Mouse (Mus musculus): ENCODE measurements around the gene Sptb. TPM values are rescaled to one million over a fixed set of nuclear protein-coding genes. Genes with fewer than 3 reads are reported as not detected.
A peak's percentile ranks its signal among the peaks of the same experiment; 100 is the strongest.

The Sptb gene
- polyA plus RNA-seq, 1 experiment from 2014 or later: 13.4 TPM

DNA sequence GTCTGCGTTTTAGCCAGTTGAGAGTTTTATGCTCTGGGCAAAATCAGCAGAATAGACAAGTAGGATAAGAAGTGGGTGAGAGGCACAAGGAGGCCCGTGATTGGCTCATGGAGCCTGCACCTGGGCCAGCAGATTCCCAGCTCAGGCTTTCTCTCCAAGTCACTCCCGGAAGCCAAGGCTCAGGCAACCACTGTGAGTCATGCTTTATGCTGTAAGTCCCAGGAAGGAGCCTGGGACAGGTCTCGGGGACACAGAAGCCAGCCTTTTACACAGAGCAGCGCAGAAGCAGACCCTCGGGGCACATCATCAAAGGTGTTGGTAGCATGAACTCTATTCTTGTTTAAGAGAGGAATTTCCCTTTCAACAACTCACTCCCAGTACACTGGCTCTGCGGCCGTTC lies 69.7 kb downstream of the Sptb start:
- no peak for ATAC-seq (ENCODE audit: insufficient number of reproducible peaks, low FRiP score)
- no peak overlapping the region for H3K4me3 ChIP-seq
- 31% methylated on average over 8 of the region's 8 CpGs for WGBS
- peaks cover 23% of the 10 kb centered on the region for H3K4me1 ChIP-seq (replicated peaks)
- no peak overlapping the region for H3K9ac ChIP-seq
- H3K27ac ChIP-seq (ENCODE audit: poor library complexity, severe bottlenecking): no peak overlapping the region
- H3K4me2 ChIP-seq: 0 out of 2 replicates have a peak overlapping the region, but pooled peaks have one; percentile 1
- no peaks in the 10 kb centered on the region for H3K36me3 ChIP-seq
- 0 out of 2 replicates have a peak, but pooled peaks cover 4% of the 10 kb centered on the region for H3K27me3 ChIP-seq (replicated peaks)
- H3K9me3 ChIP-seq (replicated peaks): no peaks in the 10 kb centered on the region

DNA sequence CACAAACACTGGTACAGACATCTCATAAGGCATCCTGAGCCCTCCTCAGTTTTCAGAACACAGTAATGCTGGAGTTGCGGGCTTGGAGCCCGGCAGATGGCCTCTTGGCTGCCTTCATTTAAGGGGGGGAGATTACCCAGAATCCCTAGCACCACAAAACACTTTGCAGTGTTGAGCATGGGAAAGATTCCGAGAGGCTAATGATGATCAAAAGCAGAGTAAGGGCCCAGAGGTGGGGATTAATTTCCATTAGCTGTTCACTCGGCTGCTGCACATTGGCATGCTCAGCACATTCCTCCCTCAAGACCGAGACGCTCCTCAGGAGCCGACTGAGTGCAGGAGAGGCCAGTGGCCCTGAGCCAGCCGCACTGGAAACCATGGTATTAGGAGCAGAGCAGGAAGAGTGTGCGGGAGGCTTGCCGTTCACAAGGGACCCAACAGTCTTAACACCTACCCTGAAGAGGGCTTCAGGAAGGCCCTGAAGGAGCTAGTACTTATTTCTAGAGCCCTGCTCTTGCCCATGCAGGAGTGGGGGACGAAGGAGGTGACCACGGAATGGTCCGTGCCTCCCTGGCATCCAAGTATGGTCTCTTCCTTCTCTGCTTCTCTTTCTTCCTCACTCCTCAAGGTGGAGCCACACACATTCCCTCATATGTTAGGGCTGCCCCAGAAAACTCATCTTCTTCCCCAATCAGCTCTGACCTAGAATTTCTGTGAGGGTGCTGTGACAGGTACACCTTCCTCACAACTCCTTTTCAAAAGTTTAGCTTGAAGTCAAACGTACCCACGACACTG lies 75.3 kb downstream of the Sptb start:
- no peak for ATAC-seq (ENCODE audit: insufficient number of reproducible peaks, low FRiP score)

GRCm38 (mm10) chr12:76623374-76623773 lies 87.0 kb downstream of the Sptb start:
- 66% methylated on average over 6 of the region's 6 CpGs for WGBS
- Histone ChIP-seq H3K4me1 (replicated peaks) (peaks cover 13% of the 10 kb centered on the region), H3K27me3 (replicated peaks) (0 out of 2 replicates have a peak, but pooled peaks cover 5% of the 10 kb centered on the region), H3K9me3 (replicated peaks) (no peaks in the 10 kb centered on the region), H3K4me2 (no peak overlapping the region), H3K4me3 (no peak overlapping the region), H3K36me3 (peaks cover 19% of the 10 kb centered on the region), H3K27ac (ENCODE audit: poor library complexity, severe bottlenecking) (no peak overlapping the region), H3K9ac (no peak overlapping the region)
- ATAC-seq (ENCODE audit: insufficient number of reproducible peaks, low FRiP score): no peak

More for the DNA sequence above, 75.3 kb downstream of the Sptb start:
- H3K27ac ChIP-seq (ENCODE audit: poor library complexity, severe bottlenecking): no peak overlapping the region
- H3K9ac ChIP-seq: no peak overlapping the region
- H3K4me2 ChIP-seq: peak overlapping the region; percentile 15
- 0 out of 2 replicates have a peak, but pooled peaks cover 4% of the 10 kb centered on the region for H3K27me3 ChIP-seq (replicated peaks)
- no peaks in the 10 kb centered on the region for H3K36me3 ChIP-seq
- WGBS: 54% methylated on average over 15 of the region's 15 CpGs
- peaks cover 14% of the 10 kb centered on the region for H3K4me1 ChIP-seq (replicated peaks)
- no peaks in the 10 kb centered on the region for H3K9me3 ChIP-seq (replicated peaks)
- H3K4me3 ChIP-seq: no peak overlapping the region

GRCm38 (mm10) chr12:76619847-76620246 lies 90.5 kb downstream of the Sptb start:
- ATAC-seq (ENCODE audit: insufficient number of reproducible peaks, low FRiP score): no peak
- WGBS: 67% methylated on average over 5 of the region's 5 CpGs
- H3K36me3 ChIP-seq: peaks cover 12% of the 10 kb centered on the region; the same call in 1 of the 2 replicates

GRCm38 (mm10) chr12:76618175-76618574 lies 92.2 kb downstream of the Sptb start:
- H3K36me3 ChIP-seq: peaks cover 12% of the 10 kb centered on the region; the same call in 1 of the 2 replicates
- H3K4me2 ChIP-seq: no peak overlapping the region
- 85% methylated on average over 4 of the region's 4 CpGs for WGBS
- H3K9me3 ChIP-seq (replicated peaks): no peaks in the 10 kb centered on the region
- no peak for ATAC-seq (ENCODE audit: insufficient number of reproducible peaks, low FRiP score)
- no peak overlapping the region for H3K9ac ChIP-seq
- 0 out of 2 replicates have a peak, but pooled peaks cover 5% of the 10 kb centered on the region for H3K27me3 ChIP-seq (replicated peaks)
- peaks cover 21% of the 10 kb centered on the region for H3K4me1 ChIP-seq (replicated peaks)
- no peak overlapping the region for H3K27ac ChIP-seq (ENCODE audit: poor library complexity, severe bottlenecking)
- no peak overlapping the region for H3K4me3 ChIP-seq

More at GRCm38 (mm10) chr12:76619847-76620246, 90.5 kb downstream of the Sptb start:
- Histone ChIP-seq H3K27me3 (replicated peaks) (0 out of 2 replicates have a peak, but pooled peaks cover 5% of the 10 kb centered on the region), H3K4me1 (replicated peaks) (peaks cover 27% of the 10 kb centered on the region), H3K4me3 (no peak overlapping the region), H3K9me3 (replicated peaks) (no peaks in the 10 kb centered on the region), H3K9ac (no peak overlapping the region), H3K4me2 (no peak overlapping the region), H3K27ac (ENCODE audit: poor library complexity, severe bottlenecking) (no peak overlapping the region)

DNA sequence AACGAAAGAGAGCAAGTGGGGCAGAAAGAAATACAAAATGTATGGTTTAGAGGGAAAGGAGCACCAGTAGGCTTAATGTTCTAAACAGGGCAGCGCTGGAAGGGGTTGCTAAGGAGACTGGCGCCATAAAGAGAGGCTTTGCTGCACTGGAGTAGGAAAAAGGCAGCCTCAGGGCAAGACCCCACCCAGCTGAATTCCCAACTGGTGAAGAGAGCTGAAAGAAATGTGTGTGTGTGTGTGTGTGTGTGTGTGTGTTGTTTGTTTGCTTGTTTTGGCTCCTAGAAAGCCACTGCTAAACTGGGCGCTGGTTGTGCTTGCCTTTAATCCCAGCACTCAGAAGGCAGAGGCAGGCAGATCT lies 94.8 kb downstream of the Sptb start:
- no peak overlapping the region for H3K4me3 ChIP-seq
- WGBS: 83% methylated on average over 4 of the region's 4 CpGs
- no peaks in the 10 kb centered on the region for H3K9me3 ChIP-seq (replicated peaks)
- H3K4me1 ChIP-seq (replicated peaks): peaks cover 15% of the 10 kb centered on the region
- H3K27ac ChIP-seq (ENCODE audit: poor library complexity, severe bottlenecking): peak overlapping the region; percentile 41; the same call in 1 of the 2 replicates
- peaks cover 4% of the 10 kb centered on the region for H3K36me3 ChIP-seq
- H3K4me2 ChIP-seq: no peak overlapping the region
- no peak overlapping the region for H3K9ac ChIP-seq
- 0 out of 2 replicates have a peak, but pooled peaks cover 2% of the 10 kb centered on the region for H3K27me3 ChIP-seq (replicated peaks)
- ATAC-seq (ENCODE audit: insufficient number of reproducible peaks, low FRiP score): no peak

- H3K9ac ChIP-seq: no peak overlapping the region
- peaks cover 4% of the 10 kb centered on the region for H3K36me3 ChIP-seq
- H3K4me1 ChIP-seq (replicated peaks): peaks cover 15% of the 10 kb centered on the region
- no peak for ATAC-seq (ENCODE audit: insufficient number of reproducible peaks, low FRiP score)
- WGBS: 64% methylated on average over 12 of the region's 12 CpGs
- H3K4me3 ChIP-seq: no peak overlapping the region
- H3K9me3 ChIP-seq (replicated peaks): no peaks in the 10 kb centered on the region
- no peak overlapping the region for H3K4me2 ChIP-seq
- no peak overlapping the region for H3K27ac ChIP-seq (ENCODE audit: poor library complexity, severe bottlenecking)
- H3K27me3 ChIP-seq (replicated peaks): no peaks in the 10 kb centered on the region
These were observed 95.3 kb downstream of the Sptb start for GRCm38 (mm10) chr12:76614868-76615579.

- Histone ChIP-seq H3K4me2 (no peak overlapping the region), H3K36me3 (peaks cover 17% of the 10 kb centered on the region), H3K9ac (no peak overlapping the region), H3K27me3 (replicated peaks) (0 out of 2 replicates have a peak, but pooled peaks cover 10% of the 10 kb centered on the region), H3K4me3 (no peak overlapping the region), H3K4me1 (replicated peaks) (peaks cover 11% of the 10 kb centered on the region), H3K27ac (ENCODE audit: poor library complexity, severe bottlenecking) (no peak overlapping the region), H3K9me3 (replicated peaks) (no peaks in the 10 kb centered on the region)
- 83% methylated on average over 12 of the region's 12 CpGs for WGBS
- no peak for ATAC-seq (ENCODE audit: insufficient number of reproducible peaks, low FRiP score)
These were observed 97.7 kb downstream of the Sptb start for GRCm38 (mm10) chr12:76612621-76613020.

DNA sequence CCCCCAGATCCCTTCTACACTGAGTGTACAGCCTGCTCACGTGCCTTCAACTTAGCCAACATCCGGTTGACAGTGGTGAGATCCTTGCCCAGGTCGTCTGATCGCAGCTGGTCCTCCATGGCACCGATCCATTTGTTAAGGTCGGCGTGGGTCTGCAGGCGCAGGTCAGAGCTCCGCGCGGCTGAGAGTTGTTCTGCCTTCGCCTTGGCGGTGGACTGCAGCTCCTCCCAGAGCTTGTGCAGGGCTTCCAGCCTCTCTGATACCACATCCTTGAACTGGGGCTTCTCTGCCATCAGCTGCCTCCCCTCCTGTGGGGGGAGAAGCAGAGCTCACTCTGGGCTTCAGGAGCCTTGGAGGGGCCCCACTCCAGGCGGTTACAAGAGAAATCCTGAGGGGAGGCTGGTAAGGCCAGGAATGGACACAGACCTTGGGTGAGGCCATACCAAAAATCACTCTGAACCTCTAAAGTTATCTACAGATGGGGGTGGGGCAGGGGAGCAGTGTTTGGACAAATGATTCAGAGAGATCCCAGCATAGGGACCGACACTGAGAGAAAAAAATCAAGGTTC lies 101.3 kb downstream of the Sptb start:
- H3K27me3 ChIP-seq (replicated peaks): 0 out of 2 replicates have a peak, but pooled peaks cover 10% of the 10 kb centered on the region
- H3K4me2 ChIP-seq: no peak overlapping the region
- H3K9me3 ChIP-seq (replicated peaks): no peaks in the 10 kb centered on the region
- 67% methylated on average over 15 of the region's 15 CpGs for WGBS
- ATAC-seq (ENCODE audit: insufficient number of reproducible peaks, low FRiP score): no peak
- H3K36me3 ChIP-seq: peaks cover 16% of the 10 kb centered on the region
- H3K4me1 ChIP-seq (replicated peaks): 0 out of 2 replicates have a peak, but pooled peaks cover 5% of the 10 kb centered on the region
- H3K9ac ChIP-seq: 0 out of 2 replicates have a peak overlapping the region, but pooled peaks have one; percentile 5
- H3K4me3 ChIP-seq: no peak overlapping the region
- H3K27ac ChIP-seq (ENCODE audit: poor library complexity, severe bottlenecking): no peak overlapping the region

DNA sequence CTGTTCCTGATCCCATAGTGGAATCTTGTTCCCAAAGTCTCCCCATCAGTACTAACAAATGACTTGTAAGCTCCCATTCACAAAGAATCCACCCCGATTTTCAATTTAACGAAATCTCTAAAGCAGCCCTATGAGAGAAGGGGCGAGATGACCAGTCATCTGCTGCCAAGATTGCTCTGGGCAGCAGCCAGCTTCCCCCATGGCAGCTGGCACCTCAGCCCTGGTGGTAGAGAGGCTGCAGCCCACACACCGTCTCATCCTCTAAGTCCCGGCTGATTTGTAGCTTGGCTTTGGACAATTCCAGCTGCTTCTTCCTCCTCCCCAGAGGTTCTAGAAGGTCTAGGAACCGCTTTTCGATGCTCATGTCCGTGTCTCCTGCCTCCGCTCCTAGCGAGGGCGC lies 102.1 kb downstream of the Sptb start:
- Histone ChIP-seq H3K27ac (ENCODE audit: poor library complexity, severe bottlenecking) (no peak overlapping the region), H3K4me2 (no peak overlapping the region), H3K9ac (no peak overlapping the region), H3K4me3 (no peak overlapping the region), H3K27me3 (replicated peaks) (0 out of 2 replicates have a peak, but pooled peaks cover 10% of the 10 kb centered on the region), H3K4me1 (replicated peaks) (0 out of 2 replicates have a peak, but pooled peaks cover 5% of the 10 kb centered on the region), H3K9me3 (replicated peaks) (no peaks in the 10 kb centered on the region), H3K36me3 (peaks cover 16% of the 10 kb centered on the region)
- ATAC-seq (ENCODE audit: insufficient number of reproducible peaks, low FRiP score): no peak
- WGBS: 84% methylated on average over 11 of the region's 11 CpGs

GRCm38 (mm10) chr12:76605837-76606236 lies 104.5 kb downstream of the Sptb start:
- H3K4me1 ChIP-seq (replicated peaks): 0 out of 2 replicates have a peak, but pooled peaks cover 5% of the 10 kb centered on the region
- no peak overlapping the region for H3K4me2 ChIP-seq
- no peaks in the 10 kb centered on the region for H3K9me3 ChIP-seq (replicated peaks)
- 0 out of 2 replicates have a peak, but pooled peaks cover 10% of the 10 kb centered on the region for H3K27me3 ChIP-seq (replicated peaks)
- peaks cover 16% of the 10 kb centered on the region for H3K36me3 ChIP-seq
- no peak overlapping the region for H3K4me3 ChIP-seq
- 71% methylated on average over 3 of the region's 3 CpGs for WGBS
- H3K27ac ChIP-seq (ENCODE audit: poor library complexity, severe bottlenecking): no peak overlapping the region
- no peak overlapping the region for H3K9ac ChIP-seq
- no peak for ATAC-seq (ENCODE audit: insufficient number of reproducible peaks, low FRiP score)

Data from heart, embryonic 12.5 days (tissue).